Mouse (Mus musculus) layer of hippocampus, adult 8-10 months (tissue): ENCODE measurements around the gene Gm9970. TPM values are rescaled to one million over a fixed set of nuclear protein-coding genes. Genes with fewer than 3 reads are reported as not detected.
A peak's percentile ranks its signal among the peaks of the same experiment; 100 is the strongest.

Source experiments
- DNase-seq, 2 experiments: peaks; one replicate each; pipeline ENCODE4 v3.0.0; 2022; ENCODE audit warnings: low spot score in 2 of 2
- total RNA-seq, 4 experiments: library from RNA; stranded (reverse); gene quantifications; 2 replicates each; pipeline ENCODE4 v1.2.4; 2022

Gm9970 gene
- total RNA-seq, 4 experiments from 2014 or later = 0.85 TPM; not detected in 3

GRCm38 (mm10) chr5:31195671-31196070 lies 45.4 kb downstream of the Gm9970 start:
- no peak for DNase-seq

GRCm38 (mm10) chr5:31194486-31195485 lies 46.2 kb downstream of the Gm9970 start:
- no peak for DNase-seq

DNA sequence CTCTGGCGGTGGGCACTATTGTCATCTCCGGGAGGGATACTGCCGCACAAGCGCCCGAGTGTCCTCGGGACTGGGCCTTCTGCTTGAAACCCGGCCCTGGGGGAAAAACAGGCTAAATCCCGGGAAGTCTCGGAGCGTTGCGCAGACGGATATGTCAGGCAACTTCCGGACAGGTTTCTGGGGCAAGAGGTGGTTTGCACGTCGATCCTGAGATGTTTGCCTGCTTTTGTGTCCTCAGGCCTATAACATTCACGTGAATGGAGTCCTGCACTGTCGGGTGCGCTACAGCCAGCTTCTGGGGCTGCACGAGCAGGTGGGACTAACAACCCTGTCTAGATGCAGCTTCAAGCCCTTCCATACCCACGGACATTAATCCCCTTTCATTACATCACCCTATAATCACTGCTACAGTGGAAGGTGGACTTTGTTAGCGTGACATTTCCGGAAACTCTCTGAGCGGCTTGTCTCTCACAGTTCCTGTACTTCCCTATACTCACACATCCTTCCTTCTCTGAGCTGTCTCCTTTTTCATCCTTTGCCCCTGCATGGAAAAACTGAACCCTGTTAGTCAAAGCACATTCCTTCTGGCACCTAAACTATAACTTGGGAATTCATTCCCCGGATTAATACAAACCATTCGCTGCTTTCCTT lies 47.3 kb downstream of the Gm9970 start:
- no peak for DNase-seq

GRCm38 (mm10) chr5:31192939-31193630 lies 47.9 kb downstream of the Gm9970 start, which contains the start of the genes Snx17 and Eif2b4:
Gene Snx17, plus strand, starts transcription at chr5:31193227.
Gene Eif2b4, minus strand, starts transcription at chr5:31193430.
- peak; percentile 99 for DNase-seq

- DNase-seq = no peak
Measured at GRCm38 (mm10) chr5:31192045-31192938, 48.7 kb downstream of the Gm9970 start.

Other genes with a start within 250 kb of the Gm9970 start
- 10 to 100 TPM; 69.8 to 92.2 (median 78.6) TPM for gene Atraid, start 192.9 kb downstream of the Gm9970 start, total RNA-seq
- gene Slc5a6, start 192.3 kb downstream of the Gm9970 start, total RNA-seq = 10 to 100 TPM; 15.8 to 21.3 (median 18.6) TPM
- 10 to 100 TPM; 18.2 to 20.4 (median 19.2) TPM for gene Cad, start 186.5 kb downstream of the Gm9970 start, total RNA-seq
- gene Dnajc5g, start 134.9 kb downstream of the Gm9970 start, total RNA-seq = not detected
- gene Slc30a3, start 133.0 kb downstream of the Gm9970 start, total RNA-seq = 10 to 100 TPM; 65.2 to 81.6 (median 76.8) TPM
- gene Trim54, start 124.5 kb downstream of the Gm9970 start, total RNA-seq = not detected
- gene Ucn, start 102.4 kb downstream of the Gm9970 start, total RNA-seq = not detected
- gene Mpv17, start 87.0 kb downstream of the Gm9970 start, total RNA-seq = 10 to 100 TPM; 53.4 to 61.1 (median 59.8) TPM
- 1 to 10 TPM; 1.3 to 4.9 (median 3.1) TPM for gene Gm29609, start 61.3 kb downstream of the Gm9970 start, total RNA-seq
- gene Gtf3c2, start 61.1 kb downstream of the Gm9970 start, total RNA-seq = 10 to 100 TPM; 63.0 to 87.0 (median 67.8) TPM
- 10 to 100 TPM; 72.0 to 88.3 (median 81.7) TPM for gene Snx17, start 48.0 kb downstream of the Gm9970 start, total RNA-seq
- 10 to 100 TPM; 34.9 to 45.0 (median 41.7) TPM for gene Eif2b4, start 47.8 kb downstream of the Gm9970 start, total RNA-seq
- 10 to 100 TPM; 26.0 to 31.9 (median 30.4) TPM for gene Zfp513, start 38.9 kb downstream of the Gm9970 start, total RNA-seq
- 10 to 100 TPM; 69.8 to 79.5 (median 73.1) TPM for gene Ppm1g, start 20.5 kb downstream of the Gm9970 start, total RNA-seq
- gene Nrbp1, start 368 bp downstream of the Gm9970 start, total RNA-seq = 10 to 100 TPM; 88.0 to 94.1 (median 90.9) TPM
- 1 to 10 TPM; 2.3 to 3.6 (median 2.9) TPM for gene Krtcap3, start 10.5 kb upstream of the Gm9970 start, total RNA-seq
- 100 to 1,000 TPM in 1 of 4 experiments, 10 to 100 TPM in 3; 74.6 to 128 (median 85.9) TPM for gene Ift172, start 49.9 kb upstream of the Gm9970 start, total RNA-seq
- 100 to 1,000 TPM; 172 to 178 (median 176) TPM for gene Fndc4, start 54.8 kb upstream of the Gm9970 start, total RNA-seq
- gene Gckr, start 56.2 kb upstream of the Gm9970 start, total RNA-seq = under 1 TPM in 1 of 4 experiments, not detected in 3; 0.20 TPM
- gene Zfp512, start 211.2 kb upstream of the Gm9970 start, total RNA-seq = 10 to 100 TPM; 50.2 to 52.5 (median 52.1) TPM
- under 1 TPM in 2 of 4 experiments, not detected in 2; 0.25 to 0.27 TPM for gene 4930548H24Rik, start 244.5 kb upstream of the Gm9970 start, total RNA-seq